Mouse (Mus musculus) midbrain, embryonic 10.5 days (tissue): ENCODE results near the gene Drd3. TPM values are rescaled to one million over a fixed set of nuclear protein-coding genes. Genes with fewer than 3 reads are reported as not detected.

Source experiments
- DNase-seq: peaks from one replicate; pipeline ENCODE4 v3.0.0-alpha.2; 2017; ENCODE audit warnings: low spot score
- H3K27ac ChIP-seq: fragments of 300-500 bp; sonication (generic); replicated peaks from 2 replicates; pipeline ENCODE4 v1.5.1; 2016; ENCODE audit warnings: mild to moderate bottlenecking
- H3K27me3 ChIP-seq: fragments of 300-500 bp; sonication (generic); 2 replicates; pipeline ENCODE4 v1.6.1; 2016; ENCODE audit warnings: low read depth, mild to moderate bottlenecking; ENCODE audit not compliant: poor library complexity, severe bottlenecking
- H3K36me3 ChIP-seq: fragments of 300-500 bp; sonication (generic); 2 replicates; pipeline ENCODE4 v1.6.1; 2016; ENCODE audit warnings: mild to moderate bottlenecking, moderate library complexity
- H3K4me1 ChIP-seq: fragments of 300-500 bp; sonication (generic); 2 replicates; pipeline ENCODE4 v1.6.1; 2016
- H3K4me3 ChIP-seq: fragments of 300-500 bp; sonication (generic); 2 replicates; pipeline ENCODE4 v1.5.1; 2016; ENCODE audit warnings: mild to moderate bottlenecking, moderate library complexity
- H3K9me3 ChIP-seq: fragments of 300-500 bp; sonication (generic); replicated peaks from 2 replicates; pipeline ENCODE4 v1.6.1; 2016; ENCODE audit warnings: mild to moderate bottlenecking
- WGBS: fragments of 180-500 bp; shearing (Covaris S2); methylation state at CpG from one replicate; pipeline ENCODE4 v1.1.7; 2016; 5-methylcytosine and 5-hydroxymethylcytosine counted together
- polyA plus RNA-seq: library from polyadenylated mRNA; unstranded; fragments of >200 nt; fragmentation: Nextera tagmentation; extraction: Ambion mirVana; gene quantifications from 2 replicates; pipeline ENCODE4 v1.2.1, GENCODE M21; 2016

Gene Drd3
- not detected in 2 replicates for polyA plus RNA-seq

DNA sequence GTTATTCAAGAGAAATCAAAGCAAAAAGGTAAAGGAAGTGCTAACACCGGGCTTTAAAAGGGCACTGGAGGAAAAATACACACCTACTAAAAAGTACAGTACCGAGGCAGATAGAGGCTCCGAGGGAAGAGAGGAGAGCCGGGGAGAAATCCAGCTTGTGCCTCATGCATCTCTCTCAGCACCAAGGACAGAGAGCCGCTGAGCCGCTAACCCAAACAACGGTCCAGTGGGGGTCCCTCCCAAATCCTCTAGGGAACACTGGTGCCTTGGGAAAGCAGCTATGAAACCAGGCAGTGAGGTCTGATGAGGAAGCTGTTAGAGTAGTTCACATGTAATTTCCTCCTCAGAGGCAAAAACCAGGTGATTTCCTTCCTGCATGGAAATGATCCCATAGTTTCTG lies at the start of gene Drd3:
Gene Drd3, plus strand, starts transcription at position 276 of the 400 bp plus-strand sequence.
- no peak within 1 kb of the TSS for H3K27ac ChIP-seq
- no peak within 1 kb of the TSS for H3K4me3 ChIP-seq
- no peaks in the 10 kb centered on the region for H3K27me3 ChIP-seq
- H3K4me1 ChIP-seq: 0 out of 2 replicates have a peak, but pooled peaks cover 4% of the 10 kb centered on the region
- H3K9me3 ChIP-seq: no peaks in the 10 kb centered on the region
- DNase-seq: peak; percentile 18
- 22% methylated on average over 7 of the region's 7 CpGs for WGBS
- no peaks in the 10 kb centered on the region for H3K36me3 ChIP-seq

DNA sequence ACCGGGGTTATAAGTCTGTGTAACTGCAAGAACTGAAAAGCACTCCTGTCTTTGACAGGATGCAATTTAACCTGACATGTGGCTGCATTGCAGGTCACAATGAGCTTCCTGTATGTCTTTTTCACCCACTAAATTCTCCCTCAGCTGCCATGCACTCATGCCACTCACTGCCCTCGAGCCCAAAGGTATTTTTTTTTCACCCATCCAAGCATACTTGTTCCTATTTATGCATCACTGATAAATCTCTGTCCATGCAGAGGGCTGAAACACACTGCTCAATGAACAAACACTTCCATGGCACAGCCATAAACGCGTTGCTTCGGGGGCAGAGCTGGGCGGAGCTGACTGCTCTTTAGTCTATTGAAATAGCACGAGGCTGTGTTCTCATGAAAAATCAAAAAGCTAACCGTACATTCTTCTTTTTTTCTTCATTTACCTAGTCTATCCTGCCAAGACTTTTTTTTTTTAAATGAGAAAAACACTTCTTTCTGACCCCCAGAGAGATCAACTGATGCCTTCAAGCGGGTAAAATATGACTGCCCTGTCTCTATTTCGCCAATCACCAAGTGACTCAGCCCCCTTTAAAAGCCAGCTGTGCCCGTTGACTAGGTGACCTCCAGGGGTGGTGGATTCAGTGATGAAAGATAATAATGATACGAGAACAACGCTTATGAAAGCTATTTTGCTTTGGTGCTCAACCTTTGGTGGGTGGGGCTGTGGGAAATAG lies 45.3 kb upstream of the Drd3 start:
- Histone ChIP-seq H3K4me1 (peaks cover 15% of the 10 kb centered on the region), H3K4me3 (no peak overlapping the region), H3K27ac (no peak overlapping the region), H3K9me3 (no peaks in the 10 kb centered on the region), H3K36me3 (no peaks in the 10 kb centered on the region), H3K27me3 (no peaks in the 10 kb centered on the region)
- DNase-seq: no peak
- 81% methylated on average over 13 of the region's 13 CpGs for WGBS

DNA sequence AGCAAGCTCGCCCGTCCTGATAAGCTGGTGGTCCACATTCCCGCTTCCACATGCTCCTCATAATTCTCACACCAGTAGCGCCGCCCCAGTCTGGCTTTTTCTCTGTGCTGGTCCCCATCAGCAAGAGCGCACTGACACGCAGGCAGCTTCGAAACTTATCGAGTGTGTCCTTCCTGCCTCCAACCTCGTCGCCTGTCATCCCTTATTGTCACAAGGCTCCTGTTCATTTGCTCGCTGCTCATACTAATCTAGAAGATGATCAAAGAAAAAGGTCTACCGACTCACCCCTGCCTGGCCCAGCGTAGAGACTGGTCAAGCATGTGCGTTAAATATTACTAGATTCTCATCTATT lies 44.8 kb upstream of the Drd3 start:
- Histone ChIP-seq H3K36me3 (no peaks in the 10 kb centered on the region), H3K4me3 (no peak overlapping the region), H3K27me3 (no peaks in the 10 kb centered on the region), H3K27ac (no peak overlapping the region), H3K9me3 (no peaks in the 10 kb centered on the region), H3K4me1 (peaks cover 15% of the 10 kb centered on the region)
- DNase-seq: no peak
- 85% methylated on average over 15 of the region's 15 CpGs for WGBS

DNA sequence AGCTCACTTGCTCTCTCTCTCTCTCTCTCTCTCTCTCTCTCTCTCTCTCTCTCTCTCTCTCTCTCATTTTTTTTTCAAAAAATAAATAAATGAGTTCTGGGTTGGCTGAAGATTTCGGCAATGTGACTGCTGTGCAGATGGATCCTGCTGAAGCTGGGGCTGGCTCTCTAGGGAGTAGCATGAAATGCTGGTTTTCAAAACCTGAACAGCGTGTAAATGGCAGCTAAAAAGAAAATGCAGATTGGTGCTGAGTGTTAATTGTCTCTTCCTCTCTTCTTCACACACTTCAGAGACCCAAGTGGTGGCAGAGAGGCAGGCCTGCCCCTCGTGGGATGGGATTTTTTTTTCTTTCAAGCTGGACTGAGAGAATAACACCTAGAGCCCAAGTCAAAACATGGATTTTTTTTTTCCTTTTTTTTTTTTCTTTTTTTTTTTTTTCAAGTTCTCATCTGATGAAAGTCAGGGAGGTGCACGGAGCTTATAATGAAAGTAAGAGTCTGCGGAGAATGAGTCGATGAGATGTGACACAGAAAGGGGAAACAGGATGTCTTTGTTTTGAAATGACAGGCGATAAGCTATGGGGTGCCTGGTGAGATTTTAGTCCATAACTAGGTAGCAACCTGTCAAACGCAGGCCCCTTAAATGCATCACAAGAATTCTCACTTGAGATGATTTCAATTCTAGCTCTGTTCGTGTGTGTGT lies 44.2 kb upstream of the Drd3 start:
- Histone ChIP-seq H3K4me1 (peaks cover 15% of the 10 kb centered on the region), H3K9me3 (no peaks in the 10 kb centered on the region), H3K27me3 (no peaks in the 10 kb centered on the region), H3K36me3 (no peaks in the 10 kb centered on the region), H3K27ac (no peak overlapping the region), H3K4me3 (no peak overlapping the region)
- no peak for DNase-seq
- WGBS: 62% methylated on average over 9 of the region's 9 CpGs

DNA sequence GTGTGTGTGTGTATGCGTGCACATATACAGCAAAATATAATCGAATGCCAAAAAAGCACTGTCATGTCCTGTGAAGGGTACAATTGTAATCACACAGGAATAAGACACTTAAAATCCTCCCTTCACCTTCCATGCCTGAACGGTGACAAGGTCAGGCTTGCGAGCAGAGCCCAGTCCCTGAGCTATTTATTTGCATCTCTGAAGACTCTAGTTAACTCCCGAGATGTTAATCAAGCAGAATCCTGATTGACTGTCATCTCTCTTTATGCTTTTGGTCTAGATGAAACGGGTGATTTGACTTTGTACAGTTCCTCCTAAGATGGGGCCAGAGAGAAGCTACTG lies 43.7 kb upstream of the Drd3 start:
- no peak for DNase-seq
- Histone ChIP-seq H3K4me3 (no peak overlapping the region), H3K9me3 (no peaks in the 10 kb centered on the region), H3K27ac (no peak overlapping the region), H3K27me3 (no peaks in the 10 kb centered on the region), H3K4me1 (peaks cover 15% of the 10 kb centered on the region), H3K36me3 (no peaks in the 10 kb centered on the region)
- WGBS: 65% methylated on average over 6 of the region's 6 CpGs

DNA sequence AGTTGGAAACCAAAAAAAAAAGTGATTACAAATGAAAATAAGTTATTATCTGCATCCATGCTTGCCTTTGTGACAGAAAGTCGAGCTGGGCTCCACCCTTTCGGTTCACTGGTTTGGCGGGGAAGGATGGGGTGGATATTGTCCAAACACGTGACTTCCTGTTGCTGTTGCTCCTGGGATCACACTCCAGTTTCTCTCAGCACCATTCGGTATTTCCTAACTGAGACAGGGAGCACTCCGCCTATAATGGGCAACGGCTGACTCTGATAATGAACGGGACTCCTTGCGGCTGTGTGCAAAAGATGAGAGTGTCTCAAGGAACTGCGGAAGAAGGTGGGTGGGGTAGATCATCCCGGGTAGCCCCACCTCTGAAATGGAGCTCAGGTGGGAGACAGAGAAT lies 43.2 kb upstream of the Drd3 start:
- DNase-seq: no peak
- Histone ChIP-seq H3K36me3 (no peaks in the 10 kb centered on the region), H3K27ac (no peak overlapping the region), H3K4me3 (no peak overlapping the region), H3K27me3 (no peaks in the 10 kb centered on the region), H3K4me1 (peaks cover 15% of the 10 kb centered on the region), H3K9me3 (no peaks in the 10 kb centered on the region)
- WGBS: 87% methylated on average over 11 of the region's 11 CpGs

DNA sequence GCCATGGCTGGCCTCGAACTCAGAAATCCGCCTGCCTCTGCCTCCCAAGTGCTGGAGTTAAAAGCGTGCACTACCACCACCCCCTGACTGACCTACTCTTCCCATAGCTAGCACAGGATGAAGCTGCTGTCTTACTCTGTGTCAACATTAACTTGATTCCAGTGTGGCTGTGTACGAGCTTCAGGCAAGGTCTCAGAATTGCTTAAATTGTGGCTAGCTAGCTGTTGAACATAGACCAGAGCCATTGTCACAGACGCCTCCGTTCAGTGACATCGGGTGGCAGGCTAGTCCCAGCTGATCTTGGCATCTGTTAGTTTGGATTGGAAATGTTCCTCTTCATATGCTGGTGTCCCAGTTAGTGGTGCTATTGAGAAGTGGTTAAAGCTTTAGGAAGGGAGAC lies 42.5 kb upstream of the Drd3 start:
- Histone ChIP-seq H3K9me3 (no peaks in the 10 kb centered on the region), H3K4me1 (peaks cover 15% of the 10 kb centered on the region), H3K27me3 (no peaks in the 10 kb centered on the region), H3K4me3 (no peak overlapping the region), H3K27ac (no peak overlapping the region), H3K36me3 (no peaks in the 10 kb centered on the region)
- 93% methylated on average over 7 of the region's 7 CpGs for WGBS
- DNase-seq: no peak

DNA sequence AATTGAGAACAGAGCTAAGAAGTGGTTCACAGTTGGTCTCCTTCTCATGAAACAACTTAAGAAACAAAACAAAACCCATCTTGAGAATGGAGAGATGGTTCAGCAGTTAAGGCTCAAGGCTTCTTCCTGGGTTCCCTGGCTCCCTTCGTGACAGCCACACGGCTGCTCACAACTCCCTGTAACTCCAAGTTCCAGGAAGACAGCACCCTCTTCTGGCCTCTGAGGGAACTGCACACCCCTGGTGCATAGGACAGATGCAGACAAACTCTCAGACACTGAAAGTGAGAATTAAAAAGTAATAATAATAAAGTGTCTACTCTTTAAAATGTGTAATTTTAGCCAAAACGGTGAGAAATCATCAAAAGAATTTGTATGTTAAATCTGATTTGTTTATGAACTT lies 29.4 kb upstream of the Drd3 start:
- Histone ChIP-seq H3K27ac (no peak overlapping the region), H3K36me3 (no peaks in the 10 kb centered on the region), H3K9me3 (no peaks in the 10 kb centered on the region), H3K4me3 (no peak overlapping the region), H3K4me1 (no peaks in the 10 kb centered on the region), H3K27me3 (no peaks in the 10 kb centered on the region)
- 68% methylated on average over 3 of the region's 3 CpGs for WGBS
- DNase-seq: no peak

DNA sequence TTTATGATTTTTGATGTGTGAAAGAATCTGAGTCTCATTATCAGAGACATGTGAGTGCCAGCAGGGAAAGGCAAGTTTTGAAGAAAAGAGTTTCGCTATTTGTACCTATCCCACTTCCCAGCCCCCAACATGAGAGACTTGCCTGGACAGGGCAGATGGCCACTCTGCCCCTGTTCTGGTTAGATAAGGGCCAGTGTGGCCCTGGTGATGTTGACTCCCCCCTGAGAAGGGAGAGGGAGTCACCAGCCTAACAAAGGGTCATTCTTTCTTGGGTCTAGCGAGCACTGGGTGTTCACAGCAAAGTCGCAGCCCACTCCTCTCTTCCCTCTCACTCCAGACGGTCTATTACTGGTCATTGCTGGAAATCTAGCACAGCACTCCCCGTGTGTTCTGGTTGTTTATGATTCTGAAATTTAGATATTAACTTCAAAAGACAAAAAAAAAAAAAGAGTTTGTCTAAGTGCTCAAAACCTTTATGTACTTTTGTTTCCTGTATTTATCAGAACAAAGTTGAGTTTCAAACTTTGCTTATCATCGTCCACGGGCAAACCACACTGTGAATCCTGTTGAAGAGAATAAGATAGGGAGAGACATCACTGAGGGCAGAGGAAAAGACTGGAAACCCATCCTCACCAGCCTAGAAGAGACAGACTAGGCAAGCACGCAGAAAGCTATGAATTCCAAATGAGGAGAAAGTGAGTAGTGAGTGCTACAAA lies 24.2 kb upstream of the Drd3 start:
- H3K4me1 ChIP-seq: no peaks in the 10 kb centered on the region
- no peaks in the 10 kb centered on the region for H3K27me3 ChIP-seq
- H3K27ac ChIP-seq: no peak overlapping the region
- no peaks in the 10 kb centered on the region for H3K9me3 ChIP-seq
- no peaks in the 10 kb centered on the region for H3K36me3 ChIP-seq
- no peak for DNase-seq
- H3K4me3 ChIP-seq: no peak overlapping the region
- 82% methylated on average over 8 of the region's 8 CpGs for WGBS

DNA sequence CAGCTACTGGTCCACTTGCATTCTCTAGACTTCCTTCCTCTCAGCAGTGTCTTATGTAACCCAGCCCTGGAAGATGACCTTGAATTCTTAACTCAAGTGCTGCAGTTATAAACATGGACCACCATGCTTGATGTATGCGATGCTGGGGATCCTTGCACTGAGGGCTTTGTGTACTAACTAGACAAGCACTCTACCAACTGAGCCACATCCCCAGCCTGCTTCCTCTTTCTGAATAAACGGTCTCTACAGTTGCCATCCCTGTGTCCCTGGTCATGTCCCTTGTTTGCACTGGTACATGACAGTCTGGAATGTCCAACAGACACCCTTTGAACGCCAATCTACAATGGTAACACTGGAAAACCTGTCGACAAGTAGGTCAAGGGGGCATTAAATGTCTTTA lies 23.5 kb upstream of the Drd3 start:
- Histone ChIP-seq H3K9me3 (no peaks in the 10 kb centered on the region), H3K4me1 (no peaks in the 10 kb centered on the region), H3K27ac (no peak overlapping the region), H3K36me3 (no peaks in the 10 kb centered on the region), H3K27me3 (no peaks in the 10 kb centered on the region), H3K4me3 (no peak overlapping the region)
- DNase-seq: no peak
- WGBS: 83% methylated on average over 4 of the region's 4 CpGs

DNA sequence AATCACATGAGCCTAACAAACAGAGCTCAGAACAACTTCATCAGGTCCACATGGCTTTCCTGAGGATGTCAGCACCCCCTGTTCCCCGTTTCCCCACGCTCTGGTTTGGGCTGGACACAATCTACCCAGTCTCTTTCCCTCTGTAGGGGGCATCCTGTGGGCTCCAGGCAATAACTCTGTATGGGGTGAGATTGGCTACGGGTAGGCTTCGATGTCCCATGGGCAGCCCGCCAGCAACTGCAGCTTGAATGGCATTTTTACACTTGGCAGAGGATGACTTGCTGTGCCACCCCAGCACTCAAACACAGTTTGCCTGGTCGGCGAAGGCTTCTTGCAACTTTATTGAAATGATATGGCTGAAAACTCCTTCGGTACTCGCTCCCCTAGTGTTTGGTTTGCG lies 21.3 kb upstream of the Drd3 start:
- H3K4me1 ChIP-seq: no peaks in the 10 kb centered on the region
- no peak for DNase-seq
- no peaks in the 10 kb centered on the region for H3K9me3 ChIP-seq
- no peak overlapping the region for H3K4me3 ChIP-seq
- WGBS: 95% methylated on average over 10 of the region's 10 CpGs
- H3K27me3 ChIP-seq: no peaks in the 10 kb centered on the region
- no peak overlapping the region for H3K27ac ChIP-seq
- no peaks in the 10 kb centered on the region for H3K36me3 ChIP-seq

DNA sequence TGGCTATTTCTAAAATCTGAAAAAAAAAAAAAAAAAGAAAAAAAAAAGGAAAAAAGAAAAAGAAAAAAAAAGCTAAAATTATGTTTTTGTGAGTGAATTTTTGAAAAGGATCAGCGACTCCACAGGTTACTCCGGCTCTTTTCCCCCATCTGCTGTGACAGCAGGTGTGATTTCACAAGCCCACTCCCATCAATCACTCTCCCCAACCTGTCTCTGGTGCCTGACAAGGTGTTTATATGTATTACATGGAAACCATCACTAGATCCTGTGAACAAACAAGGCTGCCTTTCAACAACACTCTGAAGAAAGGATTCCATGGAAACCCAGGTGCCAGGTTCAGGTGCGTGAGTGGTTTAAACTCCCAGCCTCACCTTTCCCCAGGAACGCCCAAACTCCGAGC lies 20.9 kb upstream of the Drd3 start:
- Histone ChIP-seq H3K4me3 (no peak overlapping the region), H3K27ac (no peak overlapping the region), H3K9me3 (no peaks in the 10 kb centered on the region), H3K4me1 (no peaks in the 10 kb centered on the region), H3K36me3 (no peaks in the 10 kb centered on the region), H3K27me3 (no peaks in the 10 kb centered on the region)
- WGBS: 93% methylated on average over 5 of the region's 5 CpGs
- DNase-seq: no peak

DNA sequence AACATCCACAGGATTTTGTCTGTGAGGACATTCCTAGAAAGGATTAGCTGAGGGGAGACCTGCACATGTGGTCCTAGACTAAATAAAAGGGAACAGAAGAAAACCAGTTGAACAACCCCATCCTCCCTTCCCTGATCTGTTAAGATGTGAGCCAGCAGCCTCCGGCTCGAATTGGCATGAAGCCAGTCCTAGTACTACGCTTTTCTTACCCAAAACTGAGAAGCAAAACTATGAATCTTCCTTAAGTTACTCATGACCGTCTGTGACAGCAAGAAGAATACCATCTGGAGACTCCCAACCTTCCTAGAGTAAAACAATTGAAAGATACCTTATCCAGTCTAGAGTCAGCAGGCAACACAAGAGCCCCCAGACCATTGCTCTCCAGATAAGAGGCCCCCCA lies 15.9 kb upstream of the Drd3 start:
- no peak overlapping the region for H3K27ac ChIP-seq
- DNase-seq: no peak
- H3K27me3 ChIP-seq: no peaks in the 10 kb centered on the region
- WGBS: 94% methylated on average over 4 of the region's 4 CpGs
- no peak overlapping the region for H3K4me3 ChIP-seq
- no peaks in the 10 kb centered on the region for H3K9me3 ChIP-seq
- no peaks in the 10 kb centered on the region for H3K36me3 ChIP-seq
- H3K4me1 ChIP-seq: no peaks in the 10 kb centered on the region
